Mouse (Mus musculus) heart, embryonic 14.5 days (tissue): ENCODE measurements around the gene Sgms1. TPM values are rescaled to one million over a fixed set of nuclear protein-coding genes. Genes with fewer than 3 reads are reported as not detected.
A peak's percentile ranks its signal among the peaks of the same experiment; 100 is the strongest.

Experiments
- ATAC-seq: fragments of 200-750 bp; cut with Nextera tagmentation; 2 replicates; pipeline ENCODE4 v1.8.0; 2017; ENCODE audit warnings: low read depth, moderate TSS enrichment; ENCODE audit not compliant: insufficient number of reproducible peaks, insufficient read depth, low FRiP score
- H3K27ac ChIP-seq, 2 experiments: fragments of 200-500 bp in 1 of 2; fragments of 300-500 bp in 1 of 2; sonication (generic) in 1 of 2; replicated peaks in 1 of 2; 2 replicates each; pipeline ENCODE4 v1.5.1; 2012 to 2014; ENCODE audit warnings: low read depth in 2 of 2, low read length in 2 of 2, control low read depth in 1 of 2, mild to moderate bottlenecking in 1 of 2, mixed read lengths in 1 of 2; ENCODE audit not compliant: control insufficient read depth in 1 of 2, insufficient read depth in 1 of 2
- H3K27me3 ChIP-seq: fragments of 300-500 bp; sonication (generic); 2 replicates; pipeline ENCODE4 v1.6.1; 2014; ENCODE audit warnings: mild to moderate bottlenecking, low read length, control low read depth; ENCODE audit not compliant: control insufficient read depth, insufficient read depth
- H3K36me3 ChIP-seq: fragments of 300-500 bp; sonication (generic); 2 replicates; pipeline ENCODE4 v1.6.1; 2014; ENCODE audit warnings: mild to moderate bottlenecking, control low read depth, low read length, mixed read lengths; ENCODE audit not compliant: control insufficient read depth, insufficient read depth
- H3K4me1 ChIP-seq, 2 experiments: fragments of 200-500 bp in 1 of 2; fragments of 300-500 bp in 1 of 2; sonication (generic) in 1 of 2; 2 replicates each; pipeline ENCODE4 v1.6.1; 2012 to 2014; ENCODE audit warnings: low read length in 2 of 2, control low read depth in 1 of 2, mixed read lengths in 1 of 2; ENCODE audit not compliant: control insufficient read depth in 2 of 2, insufficient read depth in 2 of 2
- H3K4me2 ChIP-seq: fragments of 300-500 bp; sonication (generic); 2 replicates; pipeline ENCODE4 v1.6.1; 2014; ENCODE audit warnings: mild to moderate bottlenecking, low read length
- H3K4me3 ChIP-seq, 2 experiments: fragments of 200-500 bp in 1 of 2; fragments of 300-500 bp in 1 of 2; sonication (generic) in 1 of 2; 2 replicates each; pipeline ENCODE4 v1.5.1; 2012 to 2014; ENCODE audit warnings: low read length in 2 of 2, mild to moderate bottlenecking in 2 of 2, control low read depth in 1 of 2, low read depth in 1 of 2, moderate library complexity in 1 of 2; ENCODE audit not compliant: control insufficient read depth in 1 of 2, insufficient read depth in 1 of 2
- H3K9ac ChIP-seq: fragments of 300-500 bp; sonication (generic); 2 replicates; pipeline ENCODE4 v1.6.1; 2014; ENCODE audit warnings: mild to moderate bottlenecking, low read length
- H3K9me3 ChIP-seq: fragments of 300-500 bp; sonication (generic); 2 replicates; pipeline ENCODE4 v1.6.1; 2016; ENCODE audit warnings: low read length, control low read depth; ENCODE audit not compliant: control insufficient read depth
- WGBS: fragments of 180-500 bp; shearing (Covaris S2); extraction: QIAGEN DNeasy Blood & Tissue Kit; methylation state at CpG from one replicate; pipeline ENCODE4 v1.1.7; 2014; 5-methylcytosine and 5-hydroxymethylcytosine counted together
- polyA plus RNA-seq: library from polyadenylated mRNA; unstranded; fragments of >200 nt; fragmentation: Nextera tagmentation; extraction: Ambion mirVana; gene quantifications from 2 replicates; pipeline ENCODE4 v1.2.1, GENCODE M21; 2014

The Sgms1 gene
- polyA plus RNA-seq, 1 experiment from 2014 or later = 41.3 TPM

DNA sequence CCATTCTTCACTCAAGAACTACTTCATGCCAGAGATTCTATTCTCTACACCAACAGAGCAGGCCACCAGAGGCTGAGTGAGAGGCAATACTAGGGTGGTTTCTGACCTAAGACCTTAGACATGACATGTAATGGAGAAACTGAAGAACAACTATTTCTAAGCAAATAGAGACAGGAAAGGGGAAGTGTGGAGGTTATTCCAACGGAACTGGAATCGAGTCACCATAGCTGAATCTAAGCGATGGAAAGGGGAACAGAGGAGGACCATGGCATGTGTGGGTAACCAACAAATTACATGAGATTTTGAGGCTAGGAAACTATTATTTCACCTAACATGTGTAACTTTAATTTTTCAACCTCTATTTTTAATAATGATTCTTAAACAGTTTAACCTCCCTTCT is 78.5 kb downstream of the Sgms1 start:
- Histone ChIP-seq H3K9me3 (no peaks in the 10 kb centered on the region), H3K9ac (no peak overlapping the region), H3K36me3 (no peaks in the 10 kb centered on the region)

DNA sequence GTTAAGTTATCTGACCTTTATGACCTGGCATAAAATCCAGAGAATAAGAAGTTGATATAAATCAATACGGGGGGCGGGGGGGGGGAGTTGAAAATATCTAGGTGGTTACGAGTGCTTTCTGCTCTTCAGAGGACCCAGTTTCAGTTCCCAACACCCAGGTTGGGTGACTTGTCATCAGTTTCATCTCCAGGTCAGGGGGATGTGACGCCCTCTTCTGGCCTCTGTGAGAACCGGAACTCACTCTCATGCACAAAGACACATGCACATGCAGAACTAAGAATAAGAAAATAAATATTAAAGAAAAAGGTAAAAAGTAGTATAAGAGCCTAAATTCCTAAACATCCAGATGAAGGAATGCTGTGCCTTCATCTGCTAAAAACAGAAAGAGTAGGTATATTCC is 79.0 kb downstream of the Sgms1 start:
- no peaks in the 10 kb centered on the region for H3K36me3 ChIP-seq
- no peak overlapping the region for H3K4me3 ChIP-seq
- WGBS = 94% methylated on average over 5 of the region's 5 CpGs
- no peak overlapping the region for H3K9ac ChIP-seq
- H3K4me2 ChIP-seq = no peak overlapping the region
- H3K27me3 ChIP-seq = no peaks in the 10 kb centered on the region
- H3K4me1 ChIP-seq = no peaks in the 10 kb centered on the region
- no peak for ATAC-seq
- H3K27ac ChIP-seq = no peak overlapping the region
- no peaks in the 10 kb centered on the region for H3K9me3 ChIP-seq

More for the DNA sequence above, 78.5 kb downstream of the Sgms1 start:
- Histone ChIP-seq H3K27ac (no peak overlapping the region), H3K4me3 (no peak overlapping the region), H3K4me2 (no peak overlapping the region), H3K4me1 (no peaks in the 10 kb centered on the region), H3K27me3 (no peaks in the 10 kb centered on the region)
- 86% methylated on average over 3 of the region's 3 CpGs for whole genome bisulfite sequencing
- ATAC-seq = no peak

DNA sequence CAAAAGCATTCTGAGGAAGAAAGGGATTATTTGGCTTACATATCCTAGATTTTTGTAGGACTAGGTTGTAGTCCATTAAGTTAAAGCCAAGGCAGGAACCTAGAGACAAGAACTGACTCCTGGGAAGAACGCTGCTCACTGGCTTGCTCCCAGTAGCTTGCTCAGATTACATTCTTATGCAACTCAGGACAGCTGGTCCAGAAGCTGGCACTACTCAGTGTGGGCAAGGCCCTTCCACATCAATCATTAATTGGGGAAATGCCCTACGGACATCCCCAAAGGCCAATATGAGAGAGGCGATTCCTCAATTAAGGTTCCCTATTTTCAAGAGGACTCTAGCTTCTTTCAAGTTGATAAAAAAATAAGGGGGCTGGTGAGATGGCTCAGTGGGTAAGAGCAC is 80.2 kb downstream of the Sgms1 start:
- H3K27me3 ChIP-seq = no peaks in the 10 kb centered on the region
- H3K27ac ChIP-seq = no peak overlapping the region
- no peaks in the 10 kb centered on the region for H3K36me3 ChIP-seq
- WGBS = 90% methylated on average over 3 of the region's 3 CpGs
- no peak for ATAC-seq
- H3K4me1 ChIP-seq = peaks cover 3 to 10% of the 10 kb centered on the region in 2 experiments; a peak in 3 of 4 replicates
- no peaks in the 10 kb centered on the region for H3K9me3 ChIP-seq
- no peak overlapping the region for H3K4me2 ChIP-seq
- H3K9ac ChIP-seq = no peak overlapping the region
- H3K4me3 ChIP-seq = no peak overlapping the region

DNA sequence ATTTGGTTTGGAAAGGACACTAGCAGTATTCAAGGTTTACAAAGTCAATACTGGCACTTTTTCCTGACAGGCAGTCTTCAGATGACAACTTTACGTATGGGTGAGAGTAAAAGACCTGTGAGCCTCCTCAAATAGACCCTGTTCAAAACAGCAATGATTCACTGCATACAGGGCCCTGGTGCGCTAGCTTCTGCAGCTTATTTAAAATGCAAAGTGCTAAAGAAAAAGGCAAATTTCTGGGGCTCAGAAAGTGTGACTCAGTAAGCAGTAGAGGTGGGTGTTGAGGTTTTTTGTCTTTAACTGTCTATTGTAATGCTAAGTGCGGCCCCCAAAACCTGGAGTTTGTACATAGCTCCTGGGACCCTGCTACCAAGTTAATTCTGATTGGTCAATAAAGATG is 81.2 kb downstream of the Sgms1 start:
- no peak overlapping the region for H3K4me2 ChIP-seq
- H3K36me3 ChIP-seq = no peaks in the 10 kb centered on the region
- H3K4me3 ChIP-seq = no peak overlapping the region
- H3K27ac ChIP-seq = no peak overlapping the region
- ATAC-seq = no peak
- no peaks in the 10 kb centered on the region for H3K27me3 ChIP-seq
- WGBS = 90% methylated on average over 3 of the region's 3 CpGs
- H3K9me3 ChIP-seq = no peaks in the 10 kb centered on the region
- peaks cover 7 to 18% of the 10 kb centered on the region in 2 experiments for H3K4me1 ChIP-seq
- H3K9ac ChIP-seq = no peak overlapping the region

DNA sequence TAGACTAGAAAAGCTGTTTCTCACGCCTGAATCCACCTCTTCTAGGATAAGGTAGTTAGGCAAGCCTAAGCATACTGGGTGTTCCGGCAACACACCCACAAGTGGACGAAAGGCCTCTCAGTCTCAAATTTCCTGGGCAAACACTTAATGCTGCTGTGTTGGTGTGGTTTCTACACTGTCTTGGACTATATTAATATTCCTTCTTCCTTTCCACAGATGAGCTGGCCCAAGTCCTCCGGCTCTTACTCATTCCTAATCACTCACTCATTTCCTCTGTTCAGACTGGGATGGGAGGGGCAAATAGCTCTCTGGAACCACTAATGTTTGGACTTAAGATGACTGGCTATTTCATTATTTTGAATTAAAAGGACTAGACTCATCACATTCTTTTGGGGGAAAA is 84.6 kb downstream of the Sgms1 start:
- H3K4me2 ChIP-seq = peak overlapping the region; percentile 25; the same call in 1 of the 2 replicates
- ATAC-seq = no peak
- no peak overlapping the region for H3K9ac ChIP-seq
- no peaks in the 10 kb centered on the region for H3K36me3 ChIP-seq
- H3K4me1 ChIP-seq = peaks cover 7 to 28% of the 10 kb centered on the region in 2 experiments
- no peak overlapping the region for H3K4me3 ChIP-seq
- H3K27me3 ChIP-seq = no peaks in the 10 kb centered on the region
- H3K27ac ChIP-seq = peak overlapping the region; percentile 83 to 89
- WGBS = 46% methylated on average over 4 of the region's 4 CpGs
- no peaks in the 10 kb centered on the region for H3K9me3 ChIP-seq

DNA sequence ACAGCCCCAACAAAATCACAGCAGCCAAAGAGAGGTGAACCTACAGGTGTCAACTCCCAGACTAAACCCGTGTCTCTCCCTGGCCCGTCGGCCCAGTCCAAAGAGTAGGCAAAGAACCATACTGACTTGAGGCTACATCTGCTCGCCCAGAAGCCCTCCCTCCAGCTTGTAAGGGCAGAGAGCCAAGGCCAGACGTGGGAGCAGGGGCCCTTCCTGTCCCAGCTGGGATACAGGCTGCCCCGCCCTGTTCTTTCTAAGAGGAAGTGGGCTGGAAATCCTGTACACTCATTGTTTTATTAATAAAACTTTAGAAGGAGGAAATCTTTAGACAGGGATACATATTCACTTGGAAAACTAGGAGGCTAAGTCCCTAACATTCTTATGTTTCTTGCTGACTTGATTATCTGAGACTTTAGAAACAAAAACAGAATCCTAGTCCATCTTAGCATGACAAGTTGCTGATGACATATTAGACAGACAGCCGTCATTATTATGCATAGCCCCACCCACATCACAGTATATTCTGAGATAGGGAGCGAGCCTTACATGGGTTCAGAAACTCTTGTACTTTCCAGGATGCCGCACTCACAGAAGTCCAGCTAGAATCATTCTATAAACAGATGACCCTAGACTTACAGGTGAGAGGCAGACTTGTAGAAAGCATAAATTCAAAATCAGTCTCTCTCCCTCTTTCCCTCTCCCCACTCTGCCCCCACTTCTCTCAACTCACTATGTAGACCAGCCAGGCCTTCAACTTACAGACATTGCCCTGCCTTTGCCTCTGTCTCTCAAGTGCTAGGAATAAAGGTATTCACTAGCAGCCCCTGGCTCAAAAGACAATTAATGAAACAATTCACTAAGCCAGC is 85.3 kb downstream of the Sgms1 start:
- WGBS = 48% methylated on average over 9 of the region's 9 CpGs
- Histone ChIP-seq H3K9ac (no peak overlapping the region), H3K27me3 (no peaks in the 10 kb centered on the region), H3K27ac (peak overlapping the region; percentile 83 to 89), H3K4me3 (no peak overlapping the region), H3K9me3 (no peaks in the 10 kb centered on the region), H3K36me3 (no peaks in the 10 kb centered on the region), H3K4me2 (peak overlapping the region; percentile 25), H3K4me1 (peaks cover 7 to 28% of the 10 kb centered on the region in 2 experiments)
- ATAC-seq = peak; percentile 80

DNA sequence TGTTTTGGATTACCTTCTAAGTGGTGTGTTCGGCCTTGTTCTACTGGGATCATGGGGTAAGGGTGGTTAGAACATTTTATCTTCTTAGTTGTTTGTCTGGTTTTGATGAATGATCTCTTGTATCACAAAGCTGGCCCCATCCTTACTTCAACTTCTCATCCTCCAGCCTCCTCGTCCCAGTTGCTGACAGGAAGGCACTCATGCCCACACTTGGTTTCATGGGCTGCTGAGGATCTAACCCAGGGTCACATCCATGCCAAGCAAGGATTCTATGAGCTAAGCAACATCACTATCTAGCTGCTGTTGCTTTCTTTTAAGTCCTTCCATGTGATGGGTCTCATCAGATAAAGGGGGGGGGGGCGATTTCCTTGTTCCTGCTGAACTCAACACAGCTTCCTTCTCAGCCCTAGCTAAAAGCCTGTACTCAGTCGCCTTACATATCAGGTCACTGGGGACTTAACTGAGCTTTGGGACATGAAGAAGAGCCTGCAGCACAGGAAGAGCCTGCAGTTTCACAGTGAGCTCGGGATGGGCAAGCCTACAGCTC is 86.6 kb downstream of the Sgms1 start:
- Histone ChIP-seq H3K9ac (no peak overlapping the region), H3K27ac (no peak overlapping the region; a peak in 1 of 4 replicates), H3K9me3 (no peaks in the 10 kb centered on the region), H3K4me1 (peaks cover 7 to 28% of the 10 kb centered on the region in 2 experiments), H3K36me3 (no peaks in the 10 kb centered on the region), H3K27me3 (no peaks in the 10 kb centered on the region), H3K4me3 (no peak overlapping the region), H3K4me2 (no peak overlapping the region)
- WGBS = 71% methylated on average over 5 of the region's 5 CpGs
- no peak for ATAC-seq
